Mouse (Mus musculus): ENCODE results near the gene Lix1l. TPM values are rescaled to one million over a fixed set of nuclear protein-coding genes. Genes with fewer than 3 reads are reported as not detected.
A peak's percentile ranks its signal among the peaks of the same experiment; 100 is the strongest.

Lix1l gene
- total RNA-seq (2021) = 10 to 100 TPM; 24.1 to 26.9 TPM
- long read RNA-seq, experiment 1, partial matches to known transcripts = 1 of 6 reads
- long read RNA-seq, experiment 1, other reads (novel, unspliced or antisense) = 3 of 6 reads
- long read RNA-seq, experiment 2, partial matches to known transcripts = 0 of 7 reads
- long read RNA-seq, experiment 2, other reads (novel, unspliced or antisense) = 6 of 7 reads

GRCm38 (mm10) chr3:96600639-96601250 is at the start of gene Lix1l:
Lix1l (plus strand) TSS chr3:96601149.
- DNase-seq = peak; percentile 87

GRCm38 (mm10) chr3:96551203-96551602 is 49.7 kb upstream of the Lix1l start:
- DNase-seq = no peak

- no peak for DNase-seq
Measured at GRCm38 (mm10) chr3:96551890-96552289, 49.1 kb upstream of the Lix1l start.

- no peak for DNase-seq
Measured at GRCm38 (mm10) chr3:96553601-96554000, 47.3 kb upstream of the Lix1l start.

GRCm38 (mm10) chr3:96554251-96554650 is 46.7 kb upstream of the Lix1l start:
- no peak for DNase-seq

GRCm38 (mm10) chr3:96555041-96555596 is 45.8 kb upstream of the Lix1l start:
- DNase-seq = peak; percentile 77

GRCm38 (mm10) chr3:96555999-96556614 is 44.8 kb upstream of the Lix1l start:
- no peak for DNase-seq

- no peak for DNase-seq
Measured at GRCm38 (mm10) chr3:96556651-96557635, 44.0 kb upstream of the Lix1l start.

- peak; percentile 99 for DNase-seq
Measured at GRCm38 (mm10) chr3:96557694-96558093, 43.3 kb upstream of the Lix1l start, which contains the start of gene Txnip. Txnip (plus strand) TSS chr3:96557957.

GRCm38 (mm10) chr3:96558159-96558558 is 42.8 kb upstream of the Lix1l start:
- no peak for DNase-seq

GRCm38 (mm10) chr3:96558668-96559196 is 42.2 kb upstream of the Lix1l start:
- DNase-seq = no peak

- no peak for DNase-seq
Measured at GRCm38 (mm10) chr3:96559398-96559910, 41.5 kb upstream of the Lix1l start.

- DNase-seq = no peak
Measured at GRCm38 (mm10) chr3:96559911-96560850, 40.8 kb upstream of the Lix1l start.

GRCm38 (mm10) chr3:96560881-96561668 is 39.9 kb upstream of the Lix1l start:
- DNase-seq = no peak

- peak; percentile 45 for DNase-seq
Measured at GRCm38 (mm10) chr3:96561946-96562681, 38.8 kb upstream of the Lix1l start.

GRCm38 (mm10) chr3:96563267-96563666 is 37.7 kb upstream of the Lix1l start:
- no peak for DNase-seq

GRCm38 (mm10) chr3:96563911-96564632 is 36.9 kb upstream of the Lix1l start:
- no peak for DNase-seq

GRCm38 (mm10) chr3:96564633-96565032 is 36.3 kb upstream of the Lix1l start:
- no peak for DNase-seq
